Mouse (Mus musculus) CH12.LX (cell line): ENCODE measurements around the gene Kbtbd8.

ENCODE experiments used
- JUND ChIP-seq: conservative IDR thresholded peaks from 2 replicates; pipeline ENCODE4 v1.6.1; 2011; ENCODE audit warnings: low read depth, low read length, improper control_type of control experiment
- TCF12 ChIP-seq: IDR thresholded peaks from 2 replicates; pipeline ENCODE4 v1.6.1; 2014; ENCODE audit warnings: low read depth, mild to moderate bottlenecking, inconsistent platforms, low read length, improper control_type of control experiment
- USF1 ChIP-seq: IDR thresholded peaks from 2 replicates; pipeline ENCODE4 v1.6.1; 2014; ENCODE audit warnings: low read depth, mild to moderate bottlenecking, inconsistent platforms, low read length, improper control_type of control experiment

DNA sequence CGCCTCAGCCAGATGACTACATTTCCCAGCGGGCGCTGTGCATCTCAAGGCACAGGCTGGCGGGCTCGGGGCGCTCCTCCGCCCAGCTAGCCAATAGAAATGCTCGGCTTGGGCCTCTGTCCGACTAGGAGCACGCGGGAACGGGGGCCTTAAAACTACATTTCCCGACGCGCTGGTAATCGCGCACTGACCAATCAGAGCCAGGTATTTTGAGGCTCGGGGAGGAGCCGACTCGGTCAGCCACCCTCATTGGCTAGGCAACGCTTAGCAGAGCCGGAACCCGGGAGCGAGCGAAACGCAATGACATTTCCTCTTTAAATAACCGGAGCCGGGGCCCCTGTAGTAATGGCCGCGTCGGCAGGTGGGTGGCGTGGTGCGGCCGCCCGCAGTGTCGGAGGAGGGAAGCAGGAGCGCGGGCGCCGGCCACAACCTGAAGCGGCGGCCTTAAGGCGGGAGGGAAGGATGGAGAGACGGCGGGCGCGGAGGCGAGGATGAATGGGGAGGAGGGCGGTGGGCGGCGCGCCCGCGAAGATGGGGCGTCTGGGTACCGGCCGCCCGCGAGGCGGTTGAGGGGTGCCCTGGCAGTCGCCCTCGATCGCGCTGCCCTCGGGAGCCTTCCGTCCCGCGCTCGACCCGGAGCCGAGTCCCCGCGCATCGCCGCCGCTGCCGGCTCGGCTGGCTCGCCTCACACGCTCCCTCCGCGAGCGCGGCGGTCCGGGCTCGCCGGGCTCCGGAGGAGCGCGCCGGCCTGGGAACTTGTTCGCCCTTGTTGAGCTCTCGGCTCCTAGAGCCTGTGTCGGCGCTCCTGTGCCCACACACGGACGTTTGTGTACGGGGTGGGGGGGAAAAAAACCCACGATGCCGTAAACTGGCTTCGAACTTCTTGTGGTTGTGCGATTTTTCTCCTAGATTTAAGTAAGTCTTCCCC is 838 bp downstream of the Kbtbd8 start:
- TF ChIP-seq TCF12 (0 out of 2 replicates have a peak, but pooled peaks have one; percentile 33), USF1 (no peak), JUND (no peak)
